In the genomic region with DNA sequence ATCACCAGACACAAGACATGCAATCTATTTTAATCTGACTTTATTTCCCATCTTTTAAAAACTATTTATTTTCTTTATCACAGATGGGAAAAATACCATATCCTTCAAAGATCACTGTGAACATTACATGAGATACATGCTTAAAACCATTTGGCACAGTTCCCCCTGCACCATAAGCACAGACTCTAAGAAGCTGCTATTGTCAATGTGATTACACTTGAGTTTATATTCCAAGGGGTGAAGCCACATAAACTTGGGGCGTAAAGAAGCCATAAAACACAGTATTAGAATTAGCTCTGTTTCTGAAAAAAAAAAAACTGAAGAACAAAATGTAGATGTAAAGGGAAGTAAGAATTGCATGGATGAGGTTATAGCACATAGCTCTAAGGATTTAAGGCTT, we compare ENCODE assay signal across 17 mouse cellular contexts.
A peak's percentile ranks its signal among the peaks of the same experiment; 100 is the strongest.
DNase-seq lines count a peak whose midpoint lies in the region; ATAC-seq lines count a peak whose summit lies in the region.
"Had no signal": no experiment of that assay in that cellular context is flagged by ENCODE, and none has a peak within 500 bp of the region (broad histone marks: within the 10 kb centered on the region; RNA-seq: fewer than 3 reads in every experiment).

No protein-coding gene starts in this region.

- WGBS in hindbrain, embryonic 15.5 days = 68% methylated on average over 1 of the region's 1 CpGs
- WGBS in hindbrain, embryonic 12.5 days = 93% methylated on average over 1 of the region's 1 CpGs

- peak; percentile 44 to 67 for DNase-seq in cerebellum, postnatal 10 days
- DNase-seq in cerebellum, adult 11-12 months = no peak
- peak; percentile 15 for DNase-seq in retina, postnatal 1 day
- DNase-seq in retina, embryonic 14.5 days (ENCODE audit: low spot score) = no peak
- DNase-seq: adrenal gland, postnatal 14 days; gastrocnemius, postnatal 36 days; heart, adult 11 months; heart, postnatal 36 days; kidney, adult 18-20 months had no signal

- H3K27me3 ChIP-seq in hindbrain, embryonic 15.5 days = no peaks in the 10 kb centered on the region
- no peaks in the 10 kb centered on the region for H3K27me3 ChIP-seq in hindbrain, embryonic 12.5 days
- H3K27me3 ChIP-seq: CH12.LX; forebrain, embryonic 15.5 days; heart, embryonic 13.5 days; Patski had no signal

- no peak overlapping the region for H3K4me2 ChIP-seq in hindbrain, embryonic 15.5 days
- H3K4me2 ChIP-seq in hindbrain, embryonic 12.5 days (replicated peaks) = no peak overlapping the region
- H3K4me2 ChIP-seq: forebrain, embryonic 15.5 days; heart, embryonic 13.5 days had no signal

- H3K9me3 ChIP-seq in hindbrain, embryonic 15.5 days = no peaks in the 10 kb centered on the region
- H3K9me3 ChIP-seq in hindbrain, embryonic 12.5 days (replicated peaks) = no peaks in the 10 kb centered on the region
- H3K9me3 ChIP-seq: embryonic facial prominence, embryonic 10.5 days; forebrain, embryonic 15.5 days; heart, embryonic 13.5 days had no signal

- no peaks in the 10 kb centered on the region for H3K36me3 ChIP-seq in hindbrain, embryonic 15.5 days
- no peaks in the 10 kb centered on the region for H3K36me3 ChIP-seq in hindbrain, embryonic 12.5 days
- H3K36me3 ChIP-seq: embryonic facial prominence, embryonic 10.5 days; forebrain, embryonic 15.5 days; heart, embryonic 13.5 days had no signal

- no peak overlapping the region for H3K9ac ChIP-seq in hindbrain, embryonic 15.5 days
- no peak overlapping the region for H3K9ac ChIP-seq in hindbrain, embryonic 12.5 days
- H3K9ac ChIP-seq: forebrain, embryonic 15.5 days; heart, embryonic 13.5 days had no signal

- H3K4me1 ChIP-seq in hindbrain, embryonic 15.5 days (replicated peaks) = peaks cover 9% of the 10 kb centered on the region
- peaks cover 4% of the 10 kb centered on the region; the same call in 1 of the 2 replicates for H3K4me1 ChIP-seq in hindbrain, embryonic 12.5 days
- H3K4me1 ChIP-seq: embryonic facial prominence, embryonic 10.5 days; heart, embryonic 13.5 days had no signal

- no peak for ATAC-seq in hindbrain, embryonic 15.5 days (ENCODE audit: low FRiP score, low read depth)
- no peak for ATAC-seq in hindbrain, embryonic 12.5 days (ENCODE audit: low FRiP score)
- ATAC-seq: activated CD4-positive, CD25-positive, alpha-beta regulatory T cell, adult 4 months; Patski had no signal

- no peak overlapping the region for H3K4me3 ChIP-seq in hindbrain, embryonic 15.5 days
- no peak overlapping the region for H3K4me3 ChIP-seq in hindbrain, embryonic 12.5 days
- H3K4me3 ChIP-seq: embryonic facial prominence, embryonic 10.5 days; forebrain, embryonic 15.5 days; heart, embryonic 13.5 days had no signal

- H3K27ac ChIP-seq in hindbrain, embryonic 15.5 days (replicated peaks) = peak overlapping the region; percentile 51; the same call in 1 of the 2 replicates
- no peak overlapping the region for H3K27ac ChIP-seq in hindbrain, embryonic 12.5 days
- H3K27ac ChIP-seq: embryonic facial prominence, embryonic 10.5 days; forebrain, embryonic 15.5 days; heart, embryonic 13.5 days had no signal

Comparison
In these comparisons a context has a peak if more than half of its experiments do, and no peak if none do; other contexts are left out.
1. DNase-seq: peak in cerebellum, postnatal 10 days (2 of 2) and retina, postnatal 1 day (single experiment); none in cerebellum, adult 11-12 months (single experiment) and retina, embryonic 14.5 days (single experiment).